ENCODE assay signal across 19 mouse cellular contexts in the genomic region with DNA sequence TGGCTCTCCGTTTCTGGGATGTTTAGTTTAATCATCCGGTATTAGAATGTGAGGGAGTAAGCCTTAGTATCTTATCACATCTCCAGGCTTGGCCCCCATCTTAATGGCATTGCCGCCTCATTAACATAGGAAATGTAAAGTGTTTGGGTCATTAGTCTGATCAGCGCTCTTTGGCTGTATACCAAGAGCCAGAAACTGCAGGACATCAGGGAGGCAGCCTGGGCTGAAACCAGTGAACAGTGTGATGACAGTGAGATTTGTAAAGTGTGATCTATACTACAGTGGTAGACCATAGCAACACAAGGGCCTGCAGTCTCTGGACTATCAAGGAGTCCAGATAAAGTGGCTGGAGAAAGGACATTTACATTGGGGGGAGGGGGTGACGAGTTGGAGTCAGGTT.
DNase-seq lines count a peak whose midpoint lies in the region; ATAC-seq and TF ChIP-seq lines count a peak whose summit lies in the region.
"Had no signal": no experiment of that assay in that cellular context is flagged by ENCODE, and none has a peak within 500 bp of the region (broad histone marks: within the 10 kb centered on the region; RNA-seq: fewer than 3 reads in every experiment).

No protein-coding gene starts in this region.

- TF ChIP-seq POLR2A in brain, embryonic 14.5 days (IDR thresholded peaks at IDR 0.05; ENCODE audit: borderline replicate concordance, extremely low read depth, insufficient read depth, insufficient read length, poor library complexity, severe bottlenecking) = no peak

- no peak overlapping the region for H3K4me3 ChIP-seq in forebrain, embryonic 11.5 days (ENCODE audit: low read depth, low read length)
- no peak overlapping the region for H3K4me3 ChIP-seq in forebrain, embryonic 10.5 days
- H3K4me3 ChIP-seq in hindbrain, embryonic 14.5 days (replicated peaks; ENCODE audit: low read length) = no peak overlapping the region
- no peak overlapping the region for H3K4me3 ChIP-seq in midbrain, postnatal 0 days (ENCODE audit: low read depth, low read length)
- H3K4me3 ChIP-seq in kidney, embryonic 14.5 days (ENCODE audit: low read length) = no peak overlapping the region
- H3K4me3 ChIP-seq: layer of hippocampus, adult 2 months; limb, embryonic 15.5 days; megakaryocyte, embryonic 14.5 days; stomach, embryonic 15.5 days had no signal

- H3K4me1 ChIP-seq in forebrain, embryonic 11.5 days (replicated peaks; ENCODE audit: control insufficient read depth, insufficient read depth, low read length) = peaks cover 9% of the 10 kb centered on the region
- peaks cover 24% of the 10 kb centered on the region for H3K4me1 ChIP-seq in forebrain, embryonic 10.5 days
- H3K4me1 ChIP-seq in hindbrain, embryonic 14.5 days (replicated peaks; ENCODE audit: control insufficient read depth, insufficient read depth, low read length) = peaks cover 9% of the 10 kb centered on the region
- H3K4me1 ChIP-seq in midbrain, postnatal 0 days (ENCODE audit: insufficient read depth, low read length) = no peaks in the 10 kb centered on the region
- no peaks in the 10 kb centered on the region for H3K4me1 ChIP-seq in kidney, embryonic 14.5 days (ENCODE audit: control insufficient read depth, insufficient read depth, low read length)
- H3K4me1 ChIP-seq: limb, embryonic 15.5 days; megakaryocyte, embryonic 14.5 days; stomach, embryonic 15.5 days had no signal

- ATAC-seq in forebrain, embryonic 11.5 days (replicated peaks; ENCODE audit: low FRiP score) = peak; percentile 57; the same call in 1 of the 2 replicates
- ATAC-seq in hindbrain, embryonic 14.5 days (ENCODE audit: low FRiP score) = peak; percentile 78
- no peak for ATAC-seq in midbrain, postnatal 0 days (ENCODE audit: low FRiP score)
- no peak for ATAC-seq in kidney, embryonic 14.5 days (ENCODE audit: low FRiP score, low TSS enrichment)
- ATAC-seq: inflammation-experienced regulatory T-cells, adult 6 months; liver, postnatal 0 days had no signal

- no peak for DNase-seq in forebrain, embryonic 11.5 days (ENCODE audit: low spot score)
- DNase-seq in forebrain, embryonic 10.5 days (ENCODE audit: extremely low spot score, low spot score) = no peak
- peak; percentile 75 for DNase-seq in brain, embryonic 14.5 days (ENCODE audit: low read depth)
- peak; percentile 61 for DNase-seq in hindbrain, embryonic 14.5 days (ENCODE audit: low spot score)
- peak; percentile 34 for DNase-seq in midbrain, postnatal 0 days (ENCODE audit: low spot score)
- no peak for DNase-seq in left cerebral cortex, adult 18-20 months (ENCODE audit: low spot score in 2 of 2)
- no peak for DNase-seq in embryo, embryonic 10 days (ENCODE audit: low spot score)
- DNase-seq: adrenal gland, postnatal 36 days; heart, adult 18-20 months; liver, postnatal 0 days; right cerebral cortex, adult 18-20 months; spleen, adult 18-20 months; thymus, postnatal 25 days had no signal

- no peaks in the 10 kb centered on the region for H3K9me3 ChIP-seq in forebrain, embryonic 11.5 days (ENCODE audit: control insufficient read depth, low read length)
- H3K9me3 ChIP-seq in forebrain, embryonic 10.5 days = no peaks in the 10 kb centered on the region
- H3K9me3 ChIP-seq in hindbrain, embryonic 14.5 days (ENCODE audit: control insufficient read depth, low read length) = no peaks in the 10 kb centered on the region
- H3K9me3 ChIP-seq in midbrain, postnatal 0 days (ENCODE audit: low read length) = no peaks in the 10 kb centered on the region
- no peaks in the 10 kb centered on the region for H3K9me3 ChIP-seq in kidney, embryonic 14.5 days (ENCODE audit: control insufficient read depth, low read length)
- H3K9me3 ChIP-seq: limb, embryonic 15.5 days; megakaryocyte, embryonic 14.5 days; stomach, embryonic 15.5 days had no signal

- no peak overlapping the region for H3K9ac ChIP-seq in forebrain, embryonic 11.5 days (ENCODE audit: low read length)
- H3K9ac ChIP-seq in hindbrain, embryonic 14.5 days = no peak overlapping the region
- H3K9ac ChIP-seq in midbrain, postnatal 0 days (replicated peaks; ENCODE audit: low read length, poor library complexity, severe bottlenecking) = no peak overlapping the region
- H3K9ac ChIP-seq in kidney, embryonic 14.5 days (ENCODE audit: low read depth, low read length) = no peak overlapping the region
- H3K9ac ChIP-seq: limb, embryonic 15.5 days; liver, postnatal 0 days; stomach, embryonic 15.5 days had no signal

- no peaks in the 10 kb centered on the region for H3K27me3 ChIP-seq in forebrain, embryonic 11.5 days (ENCODE audit: control insufficient read depth, insufficient read depth, low read length)
- no peaks in the 10 kb centered on the region for H3K27me3 ChIP-seq in forebrain, embryonic 10.5 days (ENCODE audit: poor library complexity, severe bottlenecking)
- H3K27me3 ChIP-seq in hindbrain, embryonic 14.5 days (ENCODE audit: control insufficient read depth, insufficient read depth, low read length) = no peaks in the 10 kb centered on the region
- H3K27me3 ChIP-seq in midbrain, postnatal 0 days (ENCODE audit: insufficient read depth, low read length) = no peaks in the 10 kb centered on the region
- H3K27me3 ChIP-seq in kidney, embryonic 14.5 days (ENCODE audit: control insufficient read depth, insufficient read depth, low read length) = no peaks in the 10 kb centered on the region
- H3K27me3 ChIP-seq: limb, embryonic 15.5 days; megakaryocyte, embryonic 14.5 days; stomach, embryonic 15.5 days had no signal

- no peak overlapping the region for H3K4me2 ChIP-seq in forebrain, embryonic 11.5 days (ENCODE audit: low read depth, low read length, severe bottlenecking)
- no peak overlapping the region for H3K4me2 ChIP-seq in hindbrain, embryonic 14.5 days (replicated peaks)
- no peak overlapping the region for H3K4me2 ChIP-seq in midbrain, postnatal 0 days (ENCODE audit: low read depth, low read length, poor library complexity, severe bottlenecking)
- no peak overlapping the region for H3K4me2 ChIP-seq in kidney, embryonic 14.5 days (replicated peaks; ENCODE audit: low read depth, low read length)
- H3K4me2 ChIP-seq: limb, embryonic 15.5 days; stomach, embryonic 15.5 days had no signal

- no peak overlapping the region for H3K27ac ChIP-seq in forebrain, embryonic 11.5 days (ENCODE audit: low read depth, low read length)
- no peak overlapping the region for H3K27ac ChIP-seq in forebrain, embryonic 10.5 days
- no peak overlapping the region for H3K27ac ChIP-seq in hindbrain, embryonic 14.5 days
- no peak overlapping the region for H3K27ac ChIP-seq in midbrain, postnatal 0 days (ENCODE audit: low read depth, low read length)
- H3K27ac ChIP-seq in kidney, embryonic 14.5 days (ENCODE audit: low read depth, low read length) = no peak overlapping the region
- H3K27ac ChIP-seq: layer of hippocampus, adult 2 months; limb, embryonic 15.5 days; stomach, embryonic 15.5 days had no signal

- no peaks in the 10 kb centered on the region for H3K36me3 ChIP-seq in forebrain, embryonic 11.5 days (ENCODE audit: control insufficient read depth, insufficient read depth, low read length)
- no peaks in the 10 kb centered on the region for H3K36me3 ChIP-seq in forebrain, embryonic 10.5 days (replicated peaks)
- H3K36me3 ChIP-seq in hindbrain, embryonic 14.5 days (replicated peaks; ENCODE audit: control insufficient read depth, insufficient read depth) = no peaks in the 10 kb centered on the region
- no peaks in the 10 kb centered on the region for H3K36me3 ChIP-seq in midbrain, postnatal 0 days (ENCODE audit: insufficient read depth, low read length)
- no peaks in the 10 kb centered on the region for H3K36me3 ChIP-seq in kidney, embryonic 14.5 days (ENCODE audit: control insufficient read depth, insufficient read depth, low read length)
- H3K36me3 ChIP-seq: limb, embryonic 15.5 days; stomach, embryonic 15.5 days had no signal

- no peak for TF ChIP-seq CTCF in brain, embryonic 14.5 days (IDR thresholded peaks at IDR 0.05; ENCODE audit: borderline replicate concordance, extremely low read depth, insufficient read depth, insufficient read length)
- no peak for TF ChIP-seq CTCF in midbrain, postnatal 0 days (IDR thresholded peaks at IDR 0.05)

- WGBS in forebrain, embryonic 11.5 days = 52% methylated on average over 5 of the region's 5 CpGs
- WGBS in forebrain, embryonic 10.5 days = 69% methylated on average over 5 of the region's 5 CpGs
- 42% methylated on average over 5 of the region's 5 CpGs for WGBS in hindbrain, embryonic 14.5 days
- 41% methylated on average over 5 of the region's 5 CpGs for WGBS in midbrain, postnatal 0 days
- WGBS in kidney, embryonic 14.5 days = 61% methylated on average over 5 of the region's 5 CpGs

Comparison
In these comparisons a context has a peak if more than half of its experiments do, and no peak if none do; other contexts are left out.
1. ATAC-seq: peak in forebrain, embryonic 11.5 days (single experiment) and hindbrain, embryonic 14.5 days (single experiment); none in midbrain, postnatal 0 days (single experiment) and kidney, embryonic 14.5 days (single experiment).
2. DNase-seq: peak in brain, embryonic 14.5 days (single experiment), hindbrain, embryonic 14.5 days (single experiment) and midbrain, postnatal 0 days (single experiment); none in forebrain, embryonic 11.5 days (single experiment), forebrain, embryonic 10.5 days (single experiment), left cerebral cortex, adult 18-20 months (0 of 2) and embryo, embryonic 10 days (single experiment).